Comparison of ENCODE assay signal across 10 mouse cellular contexts in the genomic region with DNA sequence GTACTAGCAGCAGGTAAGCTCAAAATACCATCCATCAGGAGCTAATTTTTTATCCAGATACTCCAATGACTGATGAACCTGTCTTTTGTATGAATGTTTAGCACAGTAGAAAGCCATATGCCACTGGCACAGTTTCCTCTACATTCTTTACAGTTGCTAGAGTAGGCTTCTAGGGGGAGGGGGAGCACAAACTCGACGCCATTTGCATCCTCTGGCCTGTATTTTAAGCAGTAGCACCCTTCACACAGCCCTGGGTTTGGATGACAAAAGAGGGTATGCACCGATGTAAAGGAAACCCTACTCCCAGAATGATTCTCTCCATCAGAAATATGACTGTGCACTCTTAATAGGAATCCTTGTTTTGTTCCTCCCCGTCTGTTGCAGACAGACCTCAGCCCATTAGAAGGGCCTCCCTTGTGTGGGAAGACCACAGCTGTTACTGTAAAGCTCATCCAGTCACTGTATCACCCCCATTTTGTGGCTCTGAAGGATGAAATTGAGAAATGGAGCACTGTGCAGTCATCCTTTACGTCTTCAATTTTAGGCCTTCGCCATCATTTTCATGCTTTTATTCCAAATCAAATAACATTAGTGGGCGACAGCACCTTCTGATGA. TPM values are rescaled to one million over a fixed set of nuclear protein-coding genes. Genes with fewer than 3 reads are reported as not detected.
DNase-seq lines count a peak whose midpoint lies in the region; ATAC-seq and TF ChIP-seq lines count a peak whose summit lies in the region.
"Had no signal": no experiment of that assay in that cellular context is flagged by ENCODE, and none has a peak within 500 bp of the region (broad histone marks: within the 10 kb centered on the region; RNA-seq: fewer than 3 reads in every experiment).

No protein-coding gene starts in this region.

- no peaks in the 10 kb centered on the region for H3K36me3 ChIP-seq in forebrain, embryonic 12.5 days (replicated peaks)
- H3K36me3 ChIP-seq in hindbrain, embryonic 16.5 days (ENCODE audit: control insufficient read depth, insufficient read depth, low read length): no peaks in the 10 kb centered on the region
- no peaks in the 10 kb centered on the region for H3K36me3 ChIP-seq in neural tube, embryonic 12.5 days
- no peaks in the 10 kb centered on the region for H3K36me3 ChIP-seq in kidney, adult 2 months (ENCODE audit: control insufficient read depth, insufficient read depth, low read length)

- peak; percentile 57; the same call in 1 of the 2 replicates for ATAC-seq in forebrain, embryonic 12.5 days (ENCODE audit: low FRiP score)
- peak; percentile 50 for ATAC-seq in hindbrain, embryonic 16.5 days
- peak; percentile 55 for ATAC-seq in neural tube, embryonic 12.5 days (ENCODE audit: low FRiP score, low read depth)

- peak overlapping the region; percentile 81 for H3K27ac ChIP-seq in forebrain, embryonic 12.5 days
- peak overlapping the region; percentile 63 for H3K27ac ChIP-seq in hindbrain, embryonic 16.5 days (ENCODE audit: low read depth, low read length)
- no peak overlapping the region for H3K27ac ChIP-seq in neural tube, embryonic 12.5 days
- no peak overlapping the region for H3K27ac ChIP-seq in kidney, adult 2 months (ENCODE audit: insufficient read depth, low read depth, low read length)
- H3K27ac ChIP-seq: kidney, postnatal 0 days had no signal

- peaks cover 31% of the 10 kb centered on the region for H3K4me1 ChIP-seq in forebrain, embryonic 12.5 days
- H3K4me1 ChIP-seq in hindbrain, embryonic 16.5 days (ENCODE audit: control insufficient read depth, insufficient read depth, low read depth, low read length): peaks cover 20% of the 10 kb centered on the region
- H3K4me1 ChIP-seq in neural tube, embryonic 12.5 days: peaks cover 28% of the 10 kb centered on the region
- H3K4me1 ChIP-seq in kidney, adult 2 months (ENCODE audit: control insufficient read depth, insufficient read depth, low read length): no peaks in the 10 kb centered on the region
- no peaks in the 10 kb centered on the region for H3K4me1 ChIP-seq in lung, adult 2 months (ENCODE audit: control insufficient read depth, insufficient read depth, low read length)

- H3K4me2 ChIP-seq in forebrain, embryonic 12.5 days: peak overlapping the region; percentile 11; the same call in 1 of the 2 replicates
- no peak overlapping the region for H3K4me2 ChIP-seq in hindbrain, embryonic 16.5 days (ENCODE audit: low read length)
- H3K4me2 ChIP-seq in neural tube, embryonic 12.5 days (replicated peaks): no peak overlapping the region

- 0 out of 2 replicates have a peak, but pooled peaks cover 11% of the 10 kb centered on the region for H3K27me3 ChIP-seq in forebrain, embryonic 12.5 days
- no peaks in the 10 kb centered on the region for H3K27me3 ChIP-seq in hindbrain, embryonic 16.5 days (replicated peaks; ENCODE audit: control insufficient read depth, insufficient read depth, low read length)
- H3K27me3 ChIP-seq in neural tube, embryonic 12.5 days (replicated peaks): no peaks in the 10 kb centered on the region; the same call in 1 of the 2 replicates
- no peaks in the 10 kb centered on the region for H3K27me3 ChIP-seq in kidney, adult 2 months (replicated peaks; ENCODE audit: control insufficient read depth, insufficient read depth, low read length)

- no peak overlapping the region for H3K9ac ChIP-seq in forebrain, embryonic 12.5 days
- no peak overlapping the region for H3K9ac ChIP-seq in hindbrain, embryonic 16.5 days (ENCODE audit: low read depth, low read length)
- H3K9ac ChIP-seq in neural tube, embryonic 12.5 days: no peak overlapping the region

- WGBS in forebrain, embryonic 12.5 days: 59% methylated on average over 7 of the region's 7 CpGs
- 40% methylated on average over 7 of the region's 7 CpGs for WGBS in hindbrain, embryonic 16.5 days
- WGBS in neural tube, embryonic 12.5 days: 53% methylated on average over 7 of the region's 7 CpGs
- 91% methylated on average over 7 of the region's 7 CpGs for WGBS in kidney, adult 2 months
- WGBS in lung, adult 2 months: 88% methylated on average over 7 of the region's 7 CpGs

- TF ChIP-seq POLR2A in kidney, adult 2 months (IDR thresholded peaks at IDR 0.05; ENCODE audit: low read depth, low read length): no peak
- no peak for TF ChIP-seq POLR2A in lung, adult 2 months (IDR thresholded peaks at IDR 0.05; ENCODE audit: borderline replicate concordance, extremely low read depth, low read depth, low read length)

- H3K4me3 ChIP-seq in forebrain, embryonic 12.5 days (replicated peaks): no peak overlapping the region
- H3K4me3 ChIP-seq in hindbrain, embryonic 16.5 days (ENCODE audit: low read length): no peak overlapping the region
- no peak overlapping the region for H3K4me3 ChIP-seq in neural tube, embryonic 12.5 days
- no peak overlapping the region for H3K4me3 ChIP-seq in kidney, adult 2 months (ENCODE audit: insufficient read depth, low read depth, low read length)
- H3K4me3 ChIP-seq in lung, adult 2 months (replicated peaks; ENCODE audit: extremely low read depth, low read depth, low read length): no peak overlapping the region

- peak; percentile 34 for DNase-seq in cerebellum, adult 8-10 months
- no peak for DNase-seq in cerebellum, adult 9-10 months
- no peak for DNase-seq in adrenal gland, postnatal 10 days
- DNase-seq in kidney, adult 2 months: no peak
- no peak for DNase-seq in lung, adult 2 months
- DNase-seq: thymus, adult 18-20 months had no signal

- no peaks in the 10 kb centered on the region for H3K9me3 ChIP-seq in forebrain, embryonic 12.5 days
- no peaks in the 10 kb centered on the region for H3K9me3 ChIP-seq in hindbrain, embryonic 16.5 days (ENCODE audit: control insufficient read depth, low read length)
- H3K9me3 ChIP-seq in neural tube, embryonic 12.5 days: no peaks in the 10 kb centered on the region

- TF ChIP-seq CTCF in kidney, adult 2 months (conservative IDR thresholded peaks at IDR 0.05; ENCODE audit: insufficient read depth, insufficient read length, low read depth, low read length): no peak
- no peak for TF ChIP-seq CTCF in lung, adult 2 months (IDR thresholded peaks at IDR 0.05; ENCODE audit: insufficient read depth, low read length)

RNA-seq across cellular contexts. Expression of a gene that starts 30.7 kb away (rescaled TPM):
- polyA plus RNA-seq in forebrain, embryonic 12.5 days (2016; fragmentation: Nextera tagmentation; extraction: Ambion mirVana): 4.6 and 6.3 TPM in 2 replicates
- polyA plus RNA-seq in hindbrain, embryonic 16.5 days (2015; fragmentation: Nextera tagmentation; extraction: Ambion mirVana): 13.6 and 14.7 TPM in 2 replicates
- polyA plus RNA-seq in neural tube, embryonic 12.5 days (2016; fragmentation: Nextera tagmentation; extraction: Ambion mirVana): 4.9 and 5.5 TPM in 2 replicates
- total RNA-seq in adrenal gland, postnatal 10 days (2021): 10 to 100 TPM; 36.5 to 45.0 TPM
- polyA plus RNA-seq in kidney, adult 2 months (2012; rRNA removed): 251 and 255 TPM in 2 replicates
- 33.3 and 49.1 TPM in 2 replicates for polyA plus RNA-seq in lung, adult 2 months (2012; rRNA removed)

Comparison
In these comparisons a context has a peak if more than half of its experiments do, and no peak if none do; other contexts are left out.
1. H3K27ac ChIP-seq: peak in forebrain, embryonic 12.5 days (single experiment) and hindbrain, embryonic 16.5 days (single experiment); none in neural tube, embryonic 12.5 days (single experiment) and kidney, adult 2 months (single experiment).
2. Peak in every context shown above with its lines, with median percentiles within 50 percentile points of each other: ATAC-seq.